Mouse (Mus musculus) left cerebral cortex, adult 6 months (tissue): Measurements from ENCODE around the gene Foxn2. TPM values are rescaled to one million over a fixed set of nuclear protein-coding genes. Genes with fewer than 3 reads are reported as not detected.

Source experiments
- long read RNA-seq, 2 experiments: library from polyadenylated mRNA; unstranded; transcript quantifications; one replicate each; pipeline ENCODE4 v2.0.0; 2019 to 2020
- polyA plus RNA-seq: library from polyadenylated mRNA; unstranded; fragments of <200 nt; fragmentation: Nextera tagmentation; gene quantifications from 2 replicates; pipeline ENCODE4 v1.2.3, GENCODE M21; 2021

The Foxn2 gene
- 8.4 and 9.4 TPM in 2 replicates for polyA plus RNA-seq
- long read RNA-seq, experiment 1, full-length matches to known transcripts: 11 of 24 reads
- long read RNA-seq, experiment 1, partial matches to known transcripts: 10 of 24 reads
- long read RNA-seq, experiment 1, other reads (novel, unspliced or antisense): 3 of 24 reads
- long read RNA-seq, experiment 2, partial matches to known transcripts: 0 of 12 reads
- long read RNA-seq, experiment 2, other reads (novel, unspliced or antisense): 12 of 12 reads

GRCm38 (mm10) chr17:88440285-88441000 is at the start of gene Foxn2:
TSS of gene Foxn2 (plus strand) at chr17:88440711.

GRCm38 (mm10) chr17:88529519-88530235 is 89.2 kb downstream of the Foxn2 start, which contains the start of gene Ppp1r21:
TSS of gene Ppp1r21 (plus strand) at chr17:88530118.

Other genes with a start within 250 kb of the Foxn2 start
- gene Ppp1r21, start 89.4 kb downstream of the Foxn2 start, polyA plus RNA-seq: 18.4 and 22.3 TPM in 2 replicates
- gene Ston1, start 157.0 kb downstream of the Foxn2 start, polyA plus RNA-seq: 0.21 and 2.0 TPM in 2 replicates
- 0.28 and 0.85 TPM in 2 replicates for gene Gtf2a1l, start 227.9 kb downstream of the Foxn2 start, polyA plus RNA-seq